Mouse (Mus musculus) lung, embryonic 15.5 days (tissue): ENCODE data around the gene Tmem104. TPM values are rescaled to one million over a fixed set of nuclear protein-coding genes. Genes with fewer than 3 reads are reported as not detected.

ENCODE experiments used
- ATAC-seq: fragments of 200-750 bp; cut with Nextera tagmentation; 2 replicates; pipeline ENCODE4 v1.8.0; 2017; ENCODE audit warnings: moderate number of reproducible peaks, borderline replicate concordance; ENCODE audit not compliant: low FRiP score, low TSS enrichment; ENCODE audit errors: extremely low read depth
- H3K27ac ChIP-seq: fragments of 300-500 bp; sonication (generic); 2 replicates; pipeline ENCODE4 v1.5.1; 2015; ENCODE audit warnings: moderate library complexity, mild to moderate bottlenecking, inconsistent platforms
- H3K27me3 ChIP-seq: fragments of 300-500 bp; sonication (generic); 2 replicates; pipeline ENCODE4 v1.6.1; 2015; ENCODE audit warnings: inconsistent platforms
- H3K36me3 ChIP-seq: fragments of 300-500 bp; sonication (generic); 2 replicates; pipeline ENCODE4 v1.6.1; 2015; ENCODE audit warnings: inconsistent platforms
- H3K4me1 ChIP-seq: fragments of 300-500 bp; sonication (generic); 2 replicates; pipeline ENCODE4 v1.6.1; 2015; ENCODE audit warnings: inconsistent platforms
- H3K4me2 ChIP-seq: fragments of 300-500 bp; sonication (generic); 2 replicates; pipeline ENCODE4 v1.6.1; 2015; ENCODE audit warnings: inconsistent platforms, mild to moderate bottlenecking, moderate library complexity
- H3K4me3 ChIP-seq: fragments of 300-500 bp; sonication (generic); 2 replicates; pipeline ENCODE4 v1.5.1; 2015; ENCODE audit warnings: mild to moderate bottlenecking, inconsistent platforms
- H3K9ac ChIP-seq: fragments of 300-500 bp; sonication (generic); 2 replicates; pipeline ENCODE4 v1.6.1; 2015; ENCODE audit warnings: inconsistent platforms
- H3K9me3 ChIP-seq: fragments of 300-500 bp; sonication (generic); 2 replicates; pipeline ENCODE4 v1.6.1; 2016; ENCODE audit warnings: inconsistent platforms
- WGBS: fragments of 180-500 bp; shearing (Covaris S2); methylation state at CpG from one replicate; pipeline ENCODE4 v1.1.7; 2015; 5-methylcytosine and 5-hydroxymethylcytosine counted together
- polyA plus RNA-seq: library from polyadenylated mRNA; unstranded; fragments of >200 nt; fragmentation: Nextera tagmentation; extraction: Ambion mirVana; gene quantifications from 2 replicates; pipeline ENCODE4 v1.2.1, GENCODE M21; 2015

The Tmem104 gene
- polyA plus RNA-seq, 1 experiment from 2014 or later = 10.5 TPM

- no peaks in the 10 kb centered on the region for H3K27me3 ChIP-seq
- H3K4me3 ChIP-seq = peak overlapping the region; percentile 63; the same call in 1 of the 2 replicates
- H3K4me2 ChIP-seq = peak overlapping the region; percentile 81; the same call in 1 of the 2 replicates
- H3K36me3 ChIP-seq = no peaks in the 10 kb centered on the region
- ATAC-seq = no peak
- 71% methylated on average over 6 of the region's 6 CpGs for WGBS
- H3K27ac ChIP-seq = no peak overlapping the region
- peaks cover 19% of the 10 kb centered on the region for H3K4me1 ChIP-seq
- H3K9me3 ChIP-seq = no peaks in the 10 kb centered on the region
- H3K9ac ChIP-seq = no peak overlapping the region
Observed at GRCm38 (mm10) chr11:115278176-115278575, 90.9 kb downstream of the Tmem104 start.

DNA sequence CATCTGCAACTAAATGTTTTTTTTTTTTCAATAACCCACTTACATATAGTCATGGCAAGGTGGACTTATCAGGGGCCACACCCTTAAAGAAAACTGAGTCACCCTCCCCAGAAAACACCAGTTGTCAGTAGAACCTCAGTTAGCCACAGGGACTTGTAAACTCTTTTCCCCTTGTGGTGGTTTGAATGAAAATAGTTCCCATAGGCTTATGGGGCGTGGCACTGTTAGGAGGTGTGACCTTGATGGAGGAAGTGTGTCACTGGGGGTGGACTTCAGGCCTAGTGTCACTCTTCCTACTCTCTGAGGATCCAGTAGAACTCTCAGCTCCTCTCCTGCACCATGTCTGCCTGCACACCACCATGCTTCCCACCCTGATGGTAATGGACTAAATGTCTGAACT lies 92.4 kb downstream of the Tmem104 start:
- ATAC-seq = no peak
- H3K4me2 ChIP-seq = no peak overlapping the region
- H3K4me3 ChIP-seq = no peak overlapping the region
- H3K36me3 ChIP-seq = no peaks in the 10 kb centered on the region
- no peak overlapping the region for H3K9ac ChIP-seq
- H3K4me1 ChIP-seq = peaks cover 19% of the 10 kb centered on the region
- H3K27me3 ChIP-seq = no peaks in the 10 kb centered on the region
- H3K9me3 ChIP-seq = no peaks in the 10 kb centered on the region
- no peak overlapping the region for H3K27ac ChIP-seq
- WGBS = 44% methylated on average over 1 of the region's 1 CpGs

GRCm38 (mm10) chr11:115282295-115282694 lies 95.0 kb downstream of the Tmem104 start:
- no peak for ATAC-seq
- no peak overlapping the region for H3K4me2 ChIP-seq
- WGBS = 51% methylated on average over 8 of the region's 8 CpGs
- H3K9ac ChIP-seq = no peak overlapping the region
- H3K4me3 ChIP-seq = no peak overlapping the region
- no peaks in the 10 kb centered on the region for H3K27me3 ChIP-seq
- no peaks in the 10 kb centered on the region for H3K36me3 ChIP-seq
- no peaks in the 10 kb centered on the region for H3K9me3 ChIP-seq
- H3K4me1 ChIP-seq = peaks cover 7% of the 10 kb centered on the region
- H3K27ac ChIP-seq = no peak overlapping the region

DNA sequence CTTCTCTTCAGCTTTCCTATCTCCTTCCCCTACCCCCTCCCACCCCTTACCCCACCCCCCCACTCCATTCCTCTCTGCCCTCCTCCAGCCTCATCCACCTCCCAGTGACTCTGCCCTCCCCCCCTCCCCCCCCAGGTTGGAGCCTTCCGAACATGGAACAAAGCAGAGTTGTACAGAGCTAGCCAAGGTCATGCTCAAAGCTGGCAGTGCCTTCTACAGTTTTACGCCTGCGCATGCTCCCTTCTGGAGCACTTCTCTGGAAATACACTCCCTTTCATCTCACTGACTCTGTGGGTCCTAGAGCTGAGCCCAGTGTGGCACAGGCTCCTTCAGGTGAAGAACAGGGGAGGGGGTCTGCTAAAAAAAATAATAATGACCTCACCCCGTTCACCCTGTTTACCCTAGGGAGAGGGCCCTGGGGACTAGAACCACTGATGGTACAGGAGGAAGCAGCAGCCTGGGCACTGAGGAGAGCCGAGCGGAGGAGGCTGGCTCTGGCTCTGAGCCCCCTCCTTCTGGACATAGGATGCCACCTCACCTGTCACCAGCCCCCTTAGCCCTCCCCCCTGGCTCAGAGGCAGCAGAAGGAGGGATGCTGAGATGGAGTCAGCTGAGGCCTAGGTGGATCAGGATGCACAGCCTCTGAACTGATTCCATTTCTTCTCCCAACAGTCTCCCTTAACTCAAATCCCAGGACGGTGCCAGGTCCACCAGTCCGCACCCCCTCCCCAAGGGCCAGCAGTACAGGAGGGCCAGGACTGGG lies 95.6 kb downstream of the Tmem104 start:
- H3K36me3 ChIP-seq = no peaks in the 10 kb centered on the region
- no peaks in the 10 kb centered on the region for H3K9me3 ChIP-seq
- no peak overlapping the region for H3K27ac ChIP-seq
- WGBS = 67% methylated on average over 8 of the region's 8 CpGs
- H3K4me3 ChIP-seq = no peak overlapping the region
- H3K9ac ChIP-seq = no peak overlapping the region
- no peak overlapping the region for H3K4me2 ChIP-seq
- peaks cover 2% of the 10 kb centered on the region for H3K4me1 ChIP-seq
- ATAC-seq = no peak
- H3K27me3 ChIP-seq = no peaks in the 10 kb centered on the region

- Histone ChIP-seq H3K27me3 (no peaks in the 10 kb centered on the region), H3K27ac (no peak overlapping the region)
- 58% methylated on average over 9 of the region's 9 CpGs for WGBS
Observed at GRCm38 (mm10) chr11:115283486-115283765, 96.1 kb downstream of the Tmem104 start.

GRCm38 (mm10) chr11:115283891-115284620 lies 96.8 kb downstream of the Tmem104 start:
- Histone ChIP-seq H3K9ac (no peak overlapping the region), H3K4me1 (no peaks in the 10 kb centered on the region), H3K36me3 (no peaks in the 10 kb centered on the region), H3K4me3 (no peak overlapping the region), H3K9me3 (no peaks in the 10 kb centered on the region), H3K27me3 (no peaks in the 10 kb centered on the region), H3K27ac (no peak overlapping the region), H3K4me2 (no peak overlapping the region)
- ATAC-seq = no peak
- WGBS = 82% methylated on average over 12 of the region's 12 CpGs

More at GRCm38 (mm10) chr11:115283486-115283765, 96.1 kb downstream of the Tmem104 start:
- no peak overlapping the region for H3K4me2 ChIP-seq
- ATAC-seq = no peak
- no peak overlapping the region for H3K4me3 ChIP-seq
- no peak overlapping the region for H3K9ac ChIP-seq
- H3K4me1 ChIP-seq = no peaks in the 10 kb centered on the region
- H3K36me3 ChIP-seq = no peaks in the 10 kb centered on the region
- H3K9me3 ChIP-seq = no peaks in the 10 kb centered on the region

GRCm38 (mm10) chr11:115285282-115285681 lies 98.0 kb downstream of the Tmem104 start:
- 53% methylated on average over 4 of the region's 4 CpGs for WGBS
- Histone ChIP-seq H3K4me1 (peaks cover 7% of the 10 kb centered on the region; the same call in 1 of the 2 replicates), H3K27ac (no peak overlapping the region), H3K9ac (no peak overlapping the region), H3K9me3 (no peaks in the 10 kb centered on the region), H3K4me3 (no peak overlapping the region), H3K4me2 (no peak overlapping the region), H3K36me3 (no peaks in the 10 kb centered on the region), H3K27me3 (no peaks in the 10 kb centered on the region)
- ATAC-seq = no peak

GRCm38 (mm10) chr11:115286201-115286993 lies 99.1 kb downstream of the Tmem104 start:
- no peak overlapping the region for H3K9ac ChIP-seq
- H3K27ac ChIP-seq = no peak overlapping the region
- H3K4me3 ChIP-seq = no peak overlapping the region
- H3K4me1 ChIP-seq = peaks cover 15% of the 10 kb centered on the region
- H3K27me3 ChIP-seq = no peaks in the 10 kb centered on the region
- WGBS = 63% methylated on average over 19 of the region's 19 CpGs
- no peaks in the 10 kb centered on the region for H3K36me3 ChIP-seq
- H3K4me2 ChIP-seq = no peak overlapping the region
- no peak for ATAC-seq
- no peaks in the 10 kb centered on the region for H3K9me3 ChIP-seq

GRCm38 (mm10) chr11:115287386-115287785 lies 100.1 kb downstream of the Tmem104 start:
- H3K4me1 ChIP-seq = peaks cover 23% of the 10 kb centered on the region
- H3K36me3 ChIP-seq = no peaks in the 10 kb centered on the region
- no peak overlapping the region for H3K27ac ChIP-seq
- no peak for ATAC-seq
- no peak overlapping the region for H3K4me3 ChIP-seq
- no peak overlapping the region for H3K9ac ChIP-seq
- H3K27me3 ChIP-seq = no peaks in the 10 kb centered on the region
- no peak overlapping the region for H3K4me2 ChIP-seq
- WGBS = 81% methylated on average over 5 of the region's 5 CpGs
- H3K9me3 ChIP-seq = no peaks in the 10 kb centered on the region

- Histone ChIP-seq H3K27ac (no peak overlapping the region), H3K9me3 (no peaks in the 10 kb centered on the region), H3K4me2 (no peak overlapping the region), H3K27me3 (no peaks in the 10 kb centered on the region), H3K4me1 (peaks cover 28% of the 10 kb centered on the region), H3K4me3 (no peak overlapping the region), H3K9ac (no peak overlapping the region), H3K36me3 (no peaks in the 10 kb centered on the region)
- 90% methylated on average over 2 of the region's 2 CpGs for WGBS
- no peak for ATAC-seq
Observed at GRCm38 (mm10) chr11:115288305-115288704, 101.0 kb downstream of the Tmem104 start.

- no peaks in the 10 kb centered on the region for H3K9me3 ChIP-seq
- no peak overlapping the region for H3K4me3 ChIP-seq
- no peak for ATAC-seq
- H3K4me2 ChIP-seq = no peak overlapping the region
- no peaks in the 10 kb centered on the region for H3K36me3 ChIP-seq
- WGBS = 69% methylated on average over 8 of the region's 8 CpGs
- no peaks in the 10 kb centered on the region for H3K27me3 ChIP-seq
- peaks cover 28% of the 10 kb centered on the region for H3K4me1 ChIP-seq
- H3K27ac ChIP-seq = peak overlapping the region; percentile 70
- no peak overlapping the region for H3K9ac ChIP-seq
Observed at GRCm38 (mm10) chr11:115289885-115290284, 102.6 kb downstream of the Tmem104 start.

- Histone ChIP-seq H3K4me1 (peaks cover 28% of the 10 kb centered on the region), H3K9me3 (no peaks in the 10 kb centered on the region), H3K4me2 (no peak overlapping the region), H3K36me3 (no peaks in the 10 kb centered on the region), H3K4me3 (no peak overlapping the region), H3K9ac (no peak overlapping the region), H3K27ac (peak overlapping the region; percentile 70), H3K27me3 (no peaks in the 10 kb centered on the region)
- no peak for ATAC-seq
- 91% methylated on average over 1 of the region's 1 CpGs for WGBS
Observed at GRCm38 (mm10) chr11:115290314-115290713, 103.0 kb downstream of the Tmem104 start.
